Mouse (Mus musculus): Measurements from ENCODE around the gene Syde2.

- TF ChIP-seq CTCF (conservative IDR thresholded peaks at IDR 0.05; ENCODE audit: low read length), result no peak
- no peak for TF ChIP-seq NANOG (IDR thresholded peaks at IDR 0.05; ENCODE audit: borderline replicate concordance, low read length)
Measured at GRCm38 (mm10) chr3:146014321-146014720, 26.7 kb downstream of the Syde2 start.
